In genomic region chr15:84932351-84932750, GRCm38 (mm10) we compare ENCODE assay signal across 31 mouse cellular contexts. TPM values are rescaled to one million over a fixed set of nuclear protein-coding genes. Genes with fewer than 3 reads are reported as not detected.
A peak's percentile ranks its signal among the peaks of the same experiment; 100 is the strongest.
DNase-seq lines count a peak whose midpoint lies in the region; ATAC-seq and TF ChIP-seq lines count a peak whose summit lies in the region.
"Had no signal": no experiment of that assay in that cellular context is flagged by ENCODE, and none has a peak within 500 bp of the region (broad histone marks: within the 10 kb centered on the region; RNA-seq: fewer than 3 reads in every experiment).

No protein-coding gene starts in this region.

- H3K4me1 ChIP-seq in kidney, postnatal 0 days (replicated peaks; ENCODE audit: insufficient read depth, low read length): no peaks in the 10 kb centered on the region
- H3K4me1 ChIP-seq in liver, embryonic 15.5 days (replicated peaks): no peaks in the 10 kb centered on the region
- H3K4me1 ChIP-seq: embryonic facial prominence, embryonic 12.5 days; forebrain, embryonic 12.5 days; hindbrain, embryonic 10.5 days; hindbrain, embryonic 15.5 days; lung, embryonic 15.5 days; midbrain, embryonic 12.5 days; neural tube, embryonic 13.5 days had no signal

- no peak overlapping the region for H3K4me3 ChIP-seq in kidney, postnatal 0 days (replicated peaks; ENCODE audit: low read depth, low read length)
- no peak overlapping the region for H3K4me3 ChIP-seq in liver, embryonic 15.5 days (replicated peaks)
- H3K4me3 ChIP-seq: embryonic facial prominence, embryonic 12.5 days; erythroblast, embryonic 14.5 days; forebrain, embryonic 12.5 days; heart, adult 2 months; hindbrain, embryonic 10.5 days; hindbrain, embryonic 15.5 days; lung, embryonic 15.5 days; midbrain, embryonic 12.5 days; neural tube, embryonic 13.5 days had no signal

- no peaks in the 10 kb centered on the region for H3K9me3 ChIP-seq in kidney, postnatal 0 days (replicated peaks; ENCODE audit: low read length)
- H3K9me3 ChIP-seq in liver, embryonic 15.5 days (replicated peaks): no peaks in the 10 kb centered on the region
- H3K9me3 ChIP-seq: embryonic facial prominence, embryonic 12.5 days; forebrain, embryonic 12.5 days; hindbrain, embryonic 10.5 days; hindbrain, embryonic 15.5 days; lung, embryonic 15.5 days; midbrain, embryonic 12.5 days; neural tube, embryonic 13.5 days had no signal

- ATAC-seq in kidney, postnatal 0 days (replicated peaks; ENCODE audit: low FRiP score, low read depth): no peak
- ATAC-seq in liver, embryonic 15.5 days (ENCODE audit: insufficient read depth): peak; percentile 57; the same call in 1 of the 2 replicates
- ATAC-seq: forebrain, postnatal 0 days; inflammation-experienced regulatory T-cells, adult 6 months had no signal

- H3K27ac ChIP-seq in kidney, postnatal 0 days: no peak overlapping the region
- no peak overlapping the region for H3K27ac ChIP-seq in liver, embryonic 15.5 days (replicated peaks)
- H3K27ac ChIP-seq: embryonic facial prominence, embryonic 12.5 days; forebrain, embryonic 12.5 days; heart, adult 2 months; hindbrain, embryonic 10.5 days; hindbrain, embryonic 15.5 days; lung, embryonic 15.5 days; midbrain, embryonic 12.5 days; neural tube, embryonic 13.5 days had no signal

- peak; percentile 42 for DNase-seq in kidney, postnatal 0 days (ENCODE audit: low spot score)
- no peak for DNase-seq in kidney, adult 8-10 months
- DNase-seq in R1 (ENCODE audit: low read depth, low spot score): peak; percentile 49
- DNase-seq in lung, postnatal 36 days: no peak
- DNase-seq in embryo, embryonic 11 days: no peak
- no peak for DNase-seq in right cerebral cortex, postnatal 10 days (ENCODE audit: low spot score in 2 of 2)
- DNase-seq: adrenal gland, postnatal 10 days; B cell, adult 2 months; cerebellum, adult 8-10 months; cerebellum, postnatal 25 days; forebrain, postnatal 0 days; heart, adult 2 months; heart, postnatal 14 days; kidney, adult 18-20 months; kidney, postnatal 10 days; layer of hippocampus, postnatal 36 days; left cerebral cortex, postnatal 4 days; spleen, adult 18-20 months; thymus, adult 2 months; thymus, postnatal 36 days had no signal

- H3K4me2 ChIP-seq in kidney, postnatal 0 days (ENCODE audit: low read length): no peak overlapping the region
- H3K4me2 ChIP-seq in liver, embryonic 15.5 days: no peak overlapping the region
- H3K4me2 ChIP-seq: embryonic facial prominence, embryonic 12.5 days; forebrain, embryonic 12.5 days; hindbrain, embryonic 15.5 days; lung, embryonic 15.5 days; midbrain, embryonic 12.5 days; neural tube, embryonic 13.5 days had no signal

- peaks cover 86% of the 10 kb centered on the region for H3K36me3 ChIP-seq in kidney, postnatal 0 days (ENCODE audit: insufficient read depth, low read length)
- H3K36me3 ChIP-seq in liver, embryonic 15.5 days (replicated peaks): peaks cover 100% of the 10 kb centered on the region

- TF ChIP-seq CTCF in kidney, postnatal 0 days (IDR thresholded peaks at IDR 0.05; ENCODE audit: low read depth): no peak

- no peaks in the 10 kb centered on the region for H3K27me3 ChIP-seq in kidney, postnatal 0 days (ENCODE audit: insufficient read depth, low read length)
- H3K27me3 ChIP-seq in liver, embryonic 15.5 days: no peaks in the 10 kb centered on the region
- H3K27me3 ChIP-seq: CH12.LX; embryonic facial prominence, embryonic 12.5 days; forebrain, embryonic 12.5 days; hindbrain, embryonic 15.5 days; lung, embryonic 15.5 days; midbrain, embryonic 12.5 days; neural tube, embryonic 13.5 days had no signal

- H3K9ac ChIP-seq in kidney, postnatal 0 days (ENCODE audit: low read depth, low read length): no peak overlapping the region
- H3K9ac ChIP-seq in liver, embryonic 15.5 days: no peak overlapping the region
- H3K9ac ChIP-seq: embryonic facial prominence, embryonic 12.5 days; forebrain, embryonic 12.5 days; forebrain, postnatal 0 days; hindbrain, embryonic 15.5 days; lung, embryonic 15.5 days; midbrain, embryonic 12.5 days; neural tube, embryonic 13.5 days had no signal

- 35% methylated on average over 5 of the region's 5 CpGs for WGBS in kidney, postnatal 0 days
- 58% methylated on average over 5 of the region's 5 CpGs for WGBS in liver, embryonic 15.5 days (ENCODE audit: insufficient replicate concordance)

RNA-seq across cellular contexts. Expression of gene Nup50, which starts 9.1 kb away (rescaled TPM):
- polyA plus RNA-seq in kidney, postnatal 0 days (2015; fragmentation: Nextera tagmentation; extraction: Ambion mirVana): 22.4 and 26.3 TPM in 2 replicates
- polyA plus RNA-seq in liver, embryonic 15.5 days (2015; fragmentation: Nextera tagmentation; extraction: Ambion mirVana): 23.5 and 25.4 TPM in 2 replicates

RNA-seq across cellular contexts. Expression of gene Gm29666, which starts 12.5 kb away (rescaled TPM):
- 0.25 and 0.26 TPM in 2 replicates for polyA plus RNA-seq in kidney, postnatal 0 days (2015; fragmentation: Nextera tagmentation; extraction: Ambion mirVana)
- 0.29 and 0.37 TPM in 2 replicates for polyA plus RNA-seq in liver, embryonic 15.5 days (2015; fragmentation: Nextera tagmentation; extraction: Ambion mirVana)

RNA-seq across cellular contexts. Expression of gene 5031439G07Rik, which starts 56.0 kb away (rescaled TPM):
- polyA plus RNA-seq in kidney, postnatal 0 days (2015; fragmentation: Nextera tagmentation; extraction: Ambion mirVana): 5.8 and 10.0 TPM in 2 replicates
- 2.0 and 3.9 TPM in 2 replicates for polyA plus RNA-seq in liver, embryonic 15.5 days (2015; fragmentation: Nextera tagmentation; extraction: Ambion mirVana)

Comparison
In these comparisons a context has a peak if more than half of its experiments do, and no peak if none do; other contexts are left out.
1. DNase-seq: peak in kidney, postnatal 0 days (single experiment) and R1 (single experiment); none in kidney, adult 8-10 months (0 of 2), lung, postnatal 36 days (single experiment), embryo, embryonic 11 days (single experiment) and right cerebral cortex, postnatal 10 days (0 of 2).